Mouse (Mus musculus): Measurements from ENCODE around the gene Slc38a5.

Gene Slc38a5

DNA sequence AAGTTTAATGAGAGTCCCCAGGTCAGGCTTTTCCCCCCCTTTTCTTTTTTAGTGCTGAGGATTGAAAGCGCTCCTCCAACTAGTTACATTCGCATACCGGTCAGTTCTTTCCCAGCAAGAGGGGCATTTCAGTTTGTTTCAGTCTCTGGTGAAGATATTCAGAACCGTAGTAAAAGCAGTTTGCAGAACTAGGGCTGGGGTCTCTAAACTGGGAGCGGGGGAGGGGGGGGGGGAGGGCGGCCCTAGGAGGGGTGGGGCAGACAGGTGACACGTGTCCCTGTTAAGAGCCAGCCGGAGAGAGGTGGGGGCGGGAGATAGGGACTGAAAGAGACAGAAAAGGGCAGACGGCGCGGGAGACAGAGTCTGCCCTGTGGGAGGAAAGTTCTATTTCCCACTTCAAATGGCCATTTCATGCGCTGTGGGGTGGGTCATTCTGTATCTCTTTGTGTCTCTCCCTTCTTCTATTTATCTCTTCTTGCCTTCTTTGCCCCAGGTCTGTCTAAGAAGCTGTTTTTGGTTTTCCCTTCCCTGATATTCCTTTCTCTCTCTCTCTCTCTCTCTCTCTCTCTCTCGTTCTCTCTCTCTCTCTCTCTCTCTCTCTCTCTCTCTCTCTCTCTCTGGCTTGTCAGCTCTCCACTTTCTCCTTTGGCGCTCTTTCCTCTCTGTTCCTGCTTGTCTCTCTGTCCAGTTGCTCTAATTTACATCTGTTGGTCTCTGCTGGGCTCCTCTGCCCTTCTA, at the start of gene Slc38a5:
TSS of gene Slc38a5 (plus strand) at position 51 of the 738 bp plus-strand sequence.
- ATAC-seq (ENCODE audit: insufficient number of reproducible peaks, low FRiP score, low TSS enrichment) = no peak

DNA sequence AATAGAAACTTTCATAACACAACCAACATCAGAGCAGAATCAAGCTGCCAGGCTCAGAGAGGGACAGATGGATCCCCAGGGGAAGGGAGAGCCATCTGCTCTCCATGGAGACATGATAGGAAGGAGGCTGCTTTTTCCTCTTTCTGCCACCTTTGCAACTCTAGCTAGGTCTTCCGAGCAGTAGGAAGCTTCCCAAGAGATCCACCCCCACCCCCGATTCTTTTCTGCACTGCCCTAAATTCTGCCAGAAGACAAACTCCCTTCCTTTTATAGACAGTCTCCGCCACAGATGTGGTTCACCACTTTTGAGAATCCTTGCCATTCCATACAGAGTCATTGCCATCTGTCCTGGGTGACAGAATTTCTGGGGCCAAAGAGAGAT, 48.6 kb upstream of the Slc38a5 start:
- ATAC-seq (ENCODE audit: insufficient number of reproducible peaks, low FRiP score, low TSS enrichment) = peak; percentile 70; the same call in 1 of the 2 replicates

DNA sequence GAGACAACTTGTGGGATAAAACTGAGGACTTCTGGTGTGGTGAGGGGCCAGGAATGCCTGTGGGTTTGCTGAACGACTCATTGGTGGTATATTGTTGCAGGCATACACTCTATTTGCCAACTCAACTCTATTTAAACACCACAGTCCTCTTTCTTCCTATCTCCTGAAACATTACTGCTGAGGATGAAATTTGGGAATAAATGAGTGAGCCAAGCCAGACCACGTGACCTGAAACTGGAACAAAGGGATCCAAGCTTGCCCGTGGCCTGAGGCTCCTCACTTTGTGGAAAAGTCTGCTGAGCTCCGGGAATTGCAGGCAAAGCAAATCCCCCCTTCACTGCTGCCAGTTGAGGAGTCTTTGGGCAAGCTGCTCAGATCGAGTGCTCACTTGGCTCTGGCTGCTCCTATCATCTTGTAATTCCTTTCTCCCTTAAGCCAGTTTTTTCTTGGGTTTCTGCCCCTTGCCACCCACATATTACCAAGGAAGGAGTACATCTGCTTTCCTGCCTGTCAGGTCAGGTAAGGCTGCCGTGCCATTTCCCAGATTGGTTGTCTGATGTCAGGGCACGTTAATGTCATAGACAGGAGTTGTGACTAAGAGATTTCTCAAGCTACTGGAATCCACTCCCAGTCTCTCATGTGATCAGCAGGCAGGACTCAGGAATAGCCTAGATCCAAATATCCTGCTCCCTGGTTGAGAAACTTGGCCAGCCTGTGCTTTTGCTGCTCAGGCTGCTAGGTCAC, 48.1 kb upstream of the Slc38a5 start:
- ATAC-seq (ENCODE audit: insufficient number of reproducible peaks, low FRiP score, low TSS enrichment) = peak; percentile 40; the same call in 1 of the 2 replicates

DNA sequence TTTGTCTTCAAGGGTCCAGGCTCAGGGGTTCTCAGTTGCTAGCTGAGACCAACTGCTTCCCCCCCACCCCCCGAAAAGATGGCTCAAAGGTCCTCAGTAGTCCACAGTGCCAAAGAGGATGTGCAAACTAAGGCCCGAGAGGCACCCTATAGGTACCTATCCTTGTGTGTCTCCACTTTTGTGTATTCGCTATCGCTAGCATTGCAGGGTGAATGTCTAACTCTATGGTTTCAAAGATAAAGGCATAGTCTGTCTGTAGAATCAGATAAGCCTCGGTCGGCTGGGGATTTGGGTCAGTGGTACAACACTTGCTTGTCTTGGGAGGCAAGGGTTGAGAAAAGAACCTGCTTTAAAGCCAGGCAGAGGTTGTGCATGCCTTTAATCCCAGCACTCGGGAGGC, 47.5 kb upstream of the Slc38a5 start:
- ATAC-seq (ENCODE audit: insufficient number of reproducible peaks, low FRiP score, low TSS enrichment) = no peak

DNA sequence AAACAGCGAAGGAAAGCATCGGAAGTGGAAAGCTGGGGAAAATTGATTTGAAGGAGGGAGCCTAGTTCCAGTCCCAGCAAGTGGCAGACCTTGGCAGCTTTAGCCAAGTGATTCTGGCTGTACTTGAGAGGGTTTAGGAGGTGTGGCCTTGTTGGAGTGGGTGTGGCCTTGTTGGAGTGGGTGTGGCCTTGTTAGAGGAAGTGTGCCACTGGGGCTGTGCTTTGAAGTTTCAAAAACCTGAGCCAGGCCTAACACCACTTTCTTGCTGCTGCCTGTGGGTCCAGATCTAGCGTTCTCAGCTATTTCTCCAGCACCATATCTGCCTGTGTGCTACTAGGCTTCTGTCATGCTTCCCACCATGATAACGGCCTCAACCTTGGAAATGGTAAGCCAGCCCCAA, 40.7 kb upstream of the Slc38a5 start:
- ATAC-seq (ENCODE audit: insufficient number of reproducible peaks, low FRiP score, low TSS enrichment) = no peak

DNA sequence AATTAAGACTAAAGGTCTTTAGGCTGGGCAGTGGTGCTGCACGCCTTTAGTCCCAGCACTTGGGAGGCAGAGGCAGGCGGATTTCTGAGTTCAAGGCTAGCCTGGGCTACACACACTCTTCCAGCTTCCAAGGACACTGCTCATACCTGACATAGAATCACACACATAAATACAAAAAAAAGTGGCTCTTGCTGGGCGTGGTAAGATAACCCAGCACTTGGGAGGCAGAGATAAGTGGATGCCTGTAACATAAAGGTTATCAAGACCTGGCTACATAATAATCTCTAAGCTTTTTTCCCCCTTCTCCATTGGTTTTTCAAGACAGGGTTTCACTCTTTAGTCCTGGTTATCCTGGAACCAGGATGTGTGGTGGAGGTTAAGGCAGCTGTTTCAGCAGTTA, 37.3 kb upstream of the Slc38a5 start:
- no peak for ATAC-seq (ENCODE audit: insufficient number of reproducible peaks, low FRiP score, low TSS enrichment)

DNA sequence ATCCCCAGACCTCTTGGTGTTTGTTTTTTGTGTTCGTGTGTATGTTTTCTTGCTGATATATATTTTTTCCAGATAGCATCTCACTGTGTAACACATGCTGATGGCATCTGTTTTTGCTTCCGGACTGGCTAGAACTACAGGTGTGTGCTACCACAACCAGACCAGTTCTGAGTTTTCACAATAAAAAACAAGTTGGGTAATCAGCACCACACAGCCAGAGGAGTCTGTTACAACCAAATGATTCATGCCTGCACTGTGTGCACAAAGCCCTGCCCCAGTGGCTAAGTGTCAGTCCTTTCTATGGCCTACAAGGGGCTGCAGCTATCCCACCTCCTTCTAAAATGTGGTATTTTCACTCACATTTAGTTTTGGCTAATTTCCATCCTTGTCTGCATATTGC, 34.2 kb upstream of the Slc38a5 start:
- ATAC-seq (ENCODE audit: insufficient number of reproducible peaks, low FRiP score, low TSS enrichment) = no peak

DNA sequence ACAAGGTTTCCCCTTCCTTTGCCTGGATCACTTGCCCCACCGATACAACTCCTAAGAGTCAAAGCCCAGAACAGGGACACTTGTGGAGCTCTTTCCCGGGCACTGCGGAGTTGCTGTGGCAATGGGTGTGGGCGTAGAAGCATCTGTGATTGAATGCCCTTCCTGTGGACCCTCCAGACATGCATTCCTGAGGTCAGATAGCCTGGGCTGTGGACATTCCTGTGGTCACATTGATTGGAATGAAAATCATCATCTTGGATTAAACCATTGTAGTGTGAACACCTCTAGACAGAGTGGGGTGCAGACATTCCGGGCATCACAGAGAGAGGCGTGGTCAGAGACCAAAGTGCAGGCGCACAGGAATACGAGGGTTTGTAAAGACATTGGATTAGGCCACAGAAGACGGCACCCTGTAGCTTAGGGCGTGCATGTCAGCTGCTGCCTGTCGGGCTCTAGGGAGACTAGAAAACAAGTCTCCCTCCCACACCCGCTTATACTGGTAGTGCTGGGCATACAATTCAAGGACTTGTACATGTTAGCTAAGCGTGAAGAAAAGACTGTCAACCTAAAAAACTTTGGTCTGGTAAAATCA, 32.0 kb upstream of the Slc38a5 start:
- ATAC-seq (ENCODE audit: insufficient number of reproducible peaks, low FRiP score, low TSS enrichment) = no peak

DNA sequence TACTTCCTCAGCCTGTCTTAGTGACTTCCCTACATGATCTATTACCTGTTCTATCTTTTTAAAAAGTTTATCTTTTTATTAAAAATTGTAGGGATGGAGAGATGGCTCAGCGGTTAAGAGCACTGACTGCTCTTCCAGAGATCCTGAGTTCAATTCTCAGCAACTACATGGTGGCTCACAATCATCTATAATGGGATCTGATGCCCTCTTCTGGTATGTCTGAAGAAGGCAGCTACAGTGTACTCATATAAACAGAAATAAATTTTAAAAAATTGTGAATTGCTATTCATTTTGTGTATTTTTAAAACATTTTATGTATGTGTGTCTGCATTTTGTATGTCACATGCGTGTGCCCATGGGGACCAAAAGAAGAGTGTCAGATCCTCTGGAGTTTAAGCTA, 23.3 kb upstream of the Slc38a5 start:
- ATAC-seq (ENCODE audit: insufficient number of reproducible peaks, low FRiP score, low TSS enrichment) = no peak

DNA sequence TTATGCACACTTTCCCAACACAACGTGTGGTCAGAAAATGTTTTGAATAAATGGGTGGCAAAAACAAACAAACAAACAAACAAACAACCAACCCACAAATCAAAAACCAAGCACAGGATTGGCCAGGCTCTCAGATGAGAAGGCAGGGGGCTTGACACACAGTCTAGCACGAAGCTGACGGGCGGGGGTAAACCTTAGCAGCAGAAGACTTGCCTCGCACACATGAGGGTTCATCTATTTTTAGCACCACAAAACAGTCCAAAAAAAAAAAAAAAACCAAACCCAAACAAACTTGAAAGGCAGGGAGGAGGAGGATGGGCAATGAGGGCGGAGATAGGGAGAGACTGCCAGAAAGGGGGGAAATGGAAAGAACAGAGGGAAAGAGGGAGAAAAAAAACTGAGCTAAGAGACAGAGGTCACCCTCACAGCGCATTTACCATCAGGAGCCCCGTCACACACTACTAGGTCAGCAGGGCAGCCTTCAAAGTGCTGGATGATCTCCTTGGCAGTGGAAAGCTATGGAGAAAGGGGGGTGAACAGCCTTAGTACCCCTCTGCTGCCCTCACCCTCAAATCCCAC, 22.3 kb upstream of the Slc38a5 start:
- no peak for ATAC-seq (ENCODE audit: insufficient number of reproducible peaks, low FRiP score, low TSS enrichment)

DNA sequence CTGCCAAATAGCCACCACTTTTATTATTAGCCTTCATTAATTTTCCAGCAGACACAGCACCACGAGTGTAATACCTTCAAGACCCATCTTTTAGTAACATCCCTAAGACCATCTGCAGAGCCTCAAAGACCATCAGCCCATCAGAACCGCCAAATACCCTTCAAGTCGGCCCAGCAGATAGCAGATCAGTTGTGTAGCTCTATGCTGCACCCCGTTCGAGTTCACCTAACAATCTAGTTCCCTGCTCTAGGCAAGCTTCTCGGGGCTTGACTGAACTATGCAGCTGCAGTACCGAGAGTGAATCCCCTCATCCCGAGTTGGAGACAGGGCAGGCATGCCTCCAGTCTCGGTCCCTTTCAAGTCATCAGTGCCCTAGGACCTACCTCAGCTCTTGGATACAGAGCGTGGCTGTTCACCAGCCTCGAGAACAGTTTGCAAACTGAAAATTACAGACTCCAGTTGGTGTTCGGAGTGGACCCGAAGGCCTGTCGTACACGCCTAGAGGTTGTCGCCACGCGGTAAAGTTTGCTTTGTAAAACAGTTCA, 19.1 kb upstream of the Slc38a5 start:
- ATAC-seq (ENCODE audit: insufficient number of reproducible peaks, low FRiP score, low TSS enrichment) = no peak

DNA sequence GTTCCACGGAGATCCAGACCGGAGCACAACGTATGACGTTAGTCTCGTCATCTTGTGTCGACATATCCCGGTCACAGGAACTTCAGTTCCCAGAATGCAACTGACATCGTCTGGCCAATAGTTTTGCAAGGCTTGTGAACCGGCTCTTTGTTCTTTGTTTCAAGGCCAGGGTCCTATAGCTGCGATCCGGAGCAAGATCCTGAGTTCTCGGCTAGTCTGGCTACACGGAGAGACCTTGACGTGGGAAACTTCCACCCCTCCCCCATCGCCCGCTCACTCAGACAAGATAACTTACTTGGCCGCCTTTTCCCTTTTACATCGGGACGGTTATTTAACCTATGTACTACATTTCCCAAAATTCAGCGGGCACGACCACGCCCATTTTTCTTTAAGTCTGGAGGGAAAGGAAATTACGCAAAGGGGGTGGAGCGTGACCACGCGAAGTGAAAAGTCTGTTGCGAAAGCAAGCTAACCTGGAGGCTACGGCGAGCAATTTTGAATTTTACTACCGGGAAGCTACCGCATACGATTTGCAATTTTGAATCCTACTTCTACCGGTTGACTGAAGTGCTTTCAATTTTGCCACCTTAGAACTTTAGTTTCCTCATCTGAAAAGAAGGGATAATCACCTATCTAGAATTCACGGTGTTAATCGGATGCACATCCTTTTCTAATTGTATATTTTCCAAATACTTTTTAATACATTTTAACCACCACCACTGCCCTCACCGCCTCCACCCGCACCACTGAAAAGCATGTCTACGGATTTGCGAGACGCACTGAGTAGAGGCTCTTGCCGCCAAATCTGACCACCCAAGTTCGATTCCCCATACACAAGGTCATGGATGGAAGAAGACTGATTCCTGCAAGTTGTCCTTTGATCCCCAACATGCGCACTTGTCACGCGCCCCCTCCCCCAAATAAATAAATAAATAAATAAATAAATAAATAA, 18.3 kb upstream of the Slc38a5 start, which contains the start of gene Ftsj1:
TSS of gene Ftsj1 (minus strand) at position 73 of the 952 bp plus-strand sequence.
- peak; percentile 90 for ATAC-seq (ENCODE audit: insufficient number of reproducible peaks, low FRiP score, low TSS enrichment)

DNA sequence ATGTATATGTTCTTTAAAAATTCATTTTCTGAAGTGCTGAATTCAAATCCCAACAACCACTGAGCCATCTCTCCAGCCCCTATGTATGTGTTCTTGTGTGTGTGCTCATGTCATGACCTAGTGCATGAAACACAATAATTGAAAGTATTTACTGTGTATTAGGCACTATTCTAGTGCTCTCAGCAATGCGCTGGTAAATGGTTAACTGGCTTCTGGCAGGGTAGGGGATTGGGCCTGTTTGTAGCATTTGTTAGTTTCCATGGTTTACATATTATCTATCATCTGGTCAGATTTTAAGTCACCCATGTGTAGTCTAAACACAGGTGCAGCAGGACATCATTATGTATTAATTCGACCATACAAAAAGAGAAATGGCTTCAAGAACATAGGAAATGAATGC, 17.2 kb upstream of the Slc38a5 start:
- ATAC-seq (ENCODE audit: insufficient number of reproducible peaks, low FRiP score, low TSS enrichment) = no peak

DNA sequence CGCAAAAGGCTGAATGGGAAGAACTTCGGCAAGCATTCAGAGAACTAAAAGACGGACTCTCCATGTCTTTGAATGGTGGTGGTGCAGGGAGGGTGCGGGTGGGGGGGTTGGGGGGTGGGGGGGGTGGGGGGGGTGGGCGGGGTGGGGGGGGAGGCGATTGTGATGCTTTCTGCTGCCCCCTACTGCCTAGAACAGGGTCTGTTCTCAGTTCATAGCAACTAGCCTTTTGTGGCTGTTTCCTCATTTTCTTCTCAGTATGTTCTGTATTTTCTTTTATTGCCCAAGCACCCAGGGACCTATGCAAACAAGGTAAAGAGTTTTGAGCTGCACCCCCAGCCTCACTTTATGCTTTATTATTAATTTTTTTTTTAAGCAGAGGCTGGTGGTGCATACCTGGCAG, 15.1 kb upstream of the Slc38a5 start:
- no peak for ATAC-seq (ENCODE audit: insufficient number of reproducible peaks, low FRiP score, low TSS enrichment)

DNA sequence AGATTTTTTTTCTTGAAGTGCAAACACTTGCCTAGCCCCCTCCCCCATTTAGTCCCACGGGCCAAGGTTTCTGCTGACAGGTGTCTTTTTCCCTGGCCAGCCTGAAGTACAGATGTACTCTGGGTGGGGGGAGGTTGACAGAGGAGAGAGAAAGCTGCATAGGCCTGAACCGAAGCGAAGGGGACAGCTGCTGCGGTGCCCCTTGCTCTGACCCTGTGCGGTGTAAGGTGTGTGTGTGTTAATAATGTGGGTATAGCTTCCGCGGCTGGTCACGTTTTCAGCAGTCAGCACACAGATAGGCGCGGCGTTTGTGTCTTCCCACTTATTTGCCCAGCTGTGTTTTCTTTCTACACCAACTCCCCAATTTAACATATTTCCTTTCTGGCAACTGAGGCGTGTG, 11.5 kb upstream of the Slc38a5 start:
- no peak for ATAC-seq (ENCODE audit: insufficient number of reproducible peaks, low FRiP score, low TSS enrichment)

DNA sequence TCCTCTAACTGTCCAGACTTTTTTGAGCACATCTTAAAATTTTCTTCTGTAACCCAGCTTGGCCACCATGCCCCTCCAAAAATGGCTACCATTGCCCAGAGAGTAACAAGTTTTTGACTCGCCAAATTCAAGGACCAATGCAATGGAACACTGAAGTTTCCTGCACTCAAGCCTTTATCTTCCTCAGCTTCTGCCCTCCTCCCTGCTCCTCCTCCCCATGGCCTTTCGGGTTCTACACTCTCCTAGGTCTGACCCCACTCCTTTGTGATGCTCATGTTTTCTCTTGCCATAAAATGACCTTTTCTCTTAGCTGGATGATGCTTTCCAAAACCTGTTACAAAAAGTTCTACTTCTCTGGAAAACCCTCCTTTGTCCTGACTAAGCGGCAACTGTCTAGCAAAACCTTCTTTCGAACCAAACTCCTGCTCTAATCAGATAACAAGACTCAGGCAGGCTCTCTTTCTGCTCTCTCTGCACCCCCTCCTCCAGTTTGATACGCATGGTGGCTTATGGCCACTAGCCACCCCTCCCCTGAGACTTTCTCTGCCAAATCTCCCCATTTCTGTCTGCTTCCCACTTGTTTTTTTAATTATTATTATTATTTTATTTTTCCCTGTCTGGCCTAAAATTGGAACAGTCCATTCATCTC, 7.7 kb upstream of the Slc38a5 start:
- no peak for ATAC-seq (ENCODE audit: insufficient number of reproducible peaks, low FRiP score, low TSS enrichment)

DNA sequence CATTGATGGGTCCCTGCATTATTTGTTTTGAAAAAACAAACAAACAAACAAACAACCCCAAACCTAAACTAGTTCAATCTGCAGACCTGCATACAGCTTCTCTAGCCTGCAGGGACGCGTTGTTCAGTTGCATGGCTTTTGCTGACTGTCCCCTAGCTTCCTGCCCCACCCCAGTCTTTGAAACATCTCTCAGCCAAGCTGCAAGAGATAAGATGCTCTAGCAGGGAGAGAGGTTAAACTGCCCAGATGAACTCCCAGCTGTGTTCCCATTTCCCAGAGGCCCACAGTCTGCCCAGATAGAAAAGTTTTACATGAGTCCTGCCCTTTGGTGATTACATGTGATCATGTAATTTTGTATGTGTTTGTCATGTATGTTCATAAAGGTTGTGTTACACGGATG, 6.7 kb upstream of the Slc38a5 start:
- ATAC-seq (ENCODE audit: insufficient number of reproducible peaks, low FRiP score, low TSS enrichment) = no peak

DNA sequence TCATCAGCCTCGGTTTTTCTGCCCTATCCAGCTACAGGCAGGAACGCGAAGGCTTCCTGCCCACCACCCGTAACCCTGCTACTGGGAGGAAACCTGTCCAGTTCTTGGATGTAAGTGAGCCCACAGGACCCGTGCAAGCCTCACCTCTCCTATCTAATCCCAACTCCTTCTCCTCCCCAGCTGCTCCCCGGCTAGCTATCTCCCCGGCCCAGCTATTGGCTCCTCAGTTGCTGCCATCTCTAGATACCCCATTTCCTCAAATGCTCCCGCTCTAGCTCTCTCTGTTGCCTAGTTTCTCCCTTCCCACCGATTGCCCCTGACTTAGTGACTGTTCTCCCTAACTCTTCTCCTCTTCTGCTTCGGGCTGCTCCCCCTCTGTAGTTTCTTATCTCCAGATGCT, 1.1 kb downstream of the Slc38a5 start:
- no peak for ATAC-seq (ENCODE audit: insufficient number of reproducible peaks, low FRiP score, low TSS enrichment)

DNA sequence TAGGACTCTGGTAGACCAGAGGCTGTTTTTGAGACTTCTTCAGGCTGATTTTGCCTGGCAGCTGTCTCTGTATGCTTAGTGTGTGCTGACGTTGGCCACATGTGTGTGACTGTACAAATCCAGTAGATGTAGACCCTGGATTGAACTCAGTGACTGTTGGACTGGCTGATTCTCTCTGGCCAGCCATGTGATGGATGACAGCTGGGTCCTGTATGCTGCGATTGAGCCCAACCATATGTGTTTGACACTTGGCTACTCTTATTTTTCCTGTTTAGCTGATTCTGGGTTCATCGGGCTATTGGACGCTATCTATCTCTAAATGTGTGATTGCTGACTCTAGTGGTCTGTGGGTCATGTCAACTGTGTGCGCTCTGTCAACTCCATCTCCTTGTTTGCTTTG, 3.1 kb downstream of the Slc38a5 start:
- ATAC-seq (ENCODE audit: insufficient number of reproducible peaks, low FRiP score, low TSS enrichment) = no peak
